Mouse (Mus musculus): ENCODE data around the gene Creb5. TPM values are rescaled to one million over a fixed set of nuclear protein-coding genes. Genes with fewer than 3 reads are reported as not detected.

Gene Creb5
- polyA plus RNA-seq, 1 experiment: not detected

- no peak for TF ChIP-seq GATA1 (IDR thresholded peaks at IDR 0.05; ENCODE audit: low read length)
These were observed 316.6 kb downstream of the Creb5 start for GRCm38 (mm10) chr6:53603695-53604094.

- no peak for TF ChIP-seq GATA1 (IDR thresholded peaks at IDR 0.05; ENCODE audit: low read length)
These were observed 317.3 kb downstream of the Creb5 start for GRCm38 (mm10) chr6:53604386-53604785.

GRCm38 (mm10) chr6:53605184-53605583 is 318.1 kb downstream of the Creb5 start:
- TF ChIP-seq GATA1 (IDR thresholded peaks at IDR 0.05; ENCODE audit: low read length): no peak

GRCm38 (mm10) chr6:53611451-53611945 is 324.4 kb downstream of the Creb5 start:
- no peak for TF ChIP-seq GATA1 (IDR thresholded peaks at IDR 0.05; ENCODE audit: low read length)

GRCm38 (mm10) chr6:53612681-53613080 is 325.6 kb downstream of the Creb5 start:
- no peak for TF ChIP-seq GATA1 (IDR thresholded peaks at IDR 0.05; ENCODE audit: low read length)

- no peak for TF ChIP-seq GATA1 (IDR thresholded peaks at IDR 0.05; ENCODE audit: low read length)
These were observed 328.6 kb downstream of the Creb5 start for GRCm38 (mm10) chr6:53615440-53616211.

- no peak for TF ChIP-seq GATA1 (IDR thresholded peaks at IDR 0.05; ENCODE audit: low read length)
These were observed 331.1 kb downstream of the Creb5 start for GRCm38 (mm10) chr6:53618164-53618563.

- no peak for TF ChIP-seq GATA1 (IDR thresholded peaks at IDR 0.05; ENCODE audit: low read length)
These were observed 332.6 kb downstream of the Creb5 start for GRCm38 (mm10) chr6:53619676-53620075.

GRCm38 (mm10) chr6:53621295-53621694 is 334.2 kb downstream of the Creb5 start:
- TF ChIP-seq GATA1 (IDR thresholded peaks at IDR 0.05; ENCODE audit: low read length): no peak

GRCm38 (mm10) chr6:53624455-53625276 is 337.6 kb downstream of the Creb5 start:
- no peak for TF ChIP-seq GATA1 (IDR thresholded peaks at IDR 0.05; ENCODE audit: low read length)

GRCm38 (mm10) chr6:53626044-53626443 is 339.0 kb downstream of the Creb5 start:
- no peak for TF ChIP-seq GATA1 (IDR thresholded peaks at IDR 0.05; ENCODE audit: low read length)

- TF ChIP-seq GATA1 (IDR thresholded peaks at IDR 0.05; ENCODE audit: low read length): no peak
These were observed 341.6 kb downstream of the Creb5 start for GRCm38 (mm10) chr6:53628714-53629113.

GRCm38 (mm10) chr6:53635453-53635852 is 348.4 kb downstream of the Creb5 start:
- no peak for TF ChIP-seq GATA1 (IDR thresholded peaks at IDR 0.05; ENCODE audit: low read length)

GRCm38 (mm10) chr6:53637356-53638351 is 350.6 kb downstream of the Creb5 start:
- no peak for TF ChIP-seq GATA1 (IDR thresholded peaks at IDR 0.05; ENCODE audit: low read length)
